Mouse (Mus musculus): ENCODE measurements around the gene Ddx49. TPM values are rescaled to one million over a fixed set of nuclear protein-coding genes. Genes with fewer than 3 reads are reported as not detected.

The Ddx49 gene
- total RNA-seq, 2 experiments from 2014 or later, result 43.9 to 47.5 TPM

DNA sequence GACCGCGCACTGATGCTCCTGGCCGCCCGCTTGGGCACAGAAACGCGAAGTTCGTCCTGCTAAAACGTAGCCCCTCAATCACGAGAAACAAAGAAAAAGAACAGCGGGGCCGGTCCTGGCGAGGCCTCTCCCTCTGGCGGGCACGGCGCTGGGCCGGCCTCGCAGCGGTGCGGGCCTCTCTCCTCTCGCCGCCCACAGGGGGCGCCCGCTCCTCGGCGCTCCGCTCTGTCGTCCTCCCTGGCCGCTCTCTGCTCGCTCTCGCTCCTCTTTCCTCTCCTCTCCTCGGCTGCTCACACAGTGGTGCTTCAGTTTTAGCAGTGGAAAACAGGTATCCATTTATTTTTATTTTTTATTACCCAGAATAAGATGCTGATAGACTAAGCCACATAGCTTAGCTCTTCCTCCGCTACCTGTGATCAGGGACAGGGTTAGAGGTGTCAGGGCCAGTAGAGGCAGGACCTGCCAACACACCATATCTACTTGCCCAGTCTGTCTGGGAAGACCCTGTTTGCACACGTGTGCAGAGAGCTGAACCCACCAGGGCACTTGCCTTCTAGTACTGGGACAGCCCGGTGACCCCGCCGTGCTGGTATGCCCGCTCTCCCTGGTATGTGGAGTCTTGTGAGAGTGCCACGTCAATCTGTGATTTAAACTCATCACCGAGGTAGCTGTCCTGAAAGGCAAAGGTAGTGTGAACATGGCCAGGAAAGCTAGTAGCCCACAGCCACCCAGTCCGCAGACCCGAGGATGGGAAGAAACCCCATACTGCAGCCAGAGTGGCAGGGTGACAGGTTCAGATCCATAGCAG, 30.0 kb upstream of the Ddx49 start:
- peak; percentile 80 to 84 for DNase-seq (ENCODE audit: extremely low spot score in 1 of 2, low spot score in 2 of 2)
- Histone ChIP-seq H3K4me3 (no peak overlapping the region), H3K27ac (peak overlapping the region; percentile 10; the same call in 1 of the 2 replicates)
- TF ChIP-seq CTCF (IDR thresholded peaks at IDR 0.05), result peak; percentile 92
- intact Hi-C loops (cut with DNase I), result no loop called here

DNA sequence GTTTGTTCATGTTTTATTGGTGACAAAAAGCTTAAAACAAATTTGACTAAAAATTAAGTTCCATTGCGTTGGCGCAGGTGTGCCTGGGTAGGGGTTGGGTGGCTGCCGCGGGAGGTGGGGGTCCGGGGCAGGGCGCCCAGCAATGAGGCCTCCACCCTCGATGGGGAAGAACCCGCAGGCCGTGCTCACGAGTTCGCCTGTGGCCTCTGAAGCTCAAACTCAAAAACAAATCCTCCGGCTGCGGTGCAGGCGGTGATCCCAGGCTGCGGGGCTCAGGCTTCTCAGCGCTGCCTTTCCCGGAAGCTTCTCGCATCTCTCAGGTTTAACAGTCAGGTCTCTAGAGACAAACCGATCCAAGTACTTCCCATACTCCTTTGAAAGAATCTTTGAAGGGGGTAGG, 29.2 kb upstream of the Ddx49 start:
- TF ChIP-seq CTCF (IDR thresholded peaks at IDR 0.05), result no peak
- intact Hi-C loops (cut with DNase I), result no loop called here
- no peak overlapping the region for H3K4me3 ChIP-seq
- peak in 1 of 2 experiments; percentile 41 for DNase-seq (ENCODE audit: extremely low spot score in 1 of 2, low spot score in 2 of 2)
- peak overlapping the region; percentile 63 for H3K27ac ChIP-seq

DNA sequence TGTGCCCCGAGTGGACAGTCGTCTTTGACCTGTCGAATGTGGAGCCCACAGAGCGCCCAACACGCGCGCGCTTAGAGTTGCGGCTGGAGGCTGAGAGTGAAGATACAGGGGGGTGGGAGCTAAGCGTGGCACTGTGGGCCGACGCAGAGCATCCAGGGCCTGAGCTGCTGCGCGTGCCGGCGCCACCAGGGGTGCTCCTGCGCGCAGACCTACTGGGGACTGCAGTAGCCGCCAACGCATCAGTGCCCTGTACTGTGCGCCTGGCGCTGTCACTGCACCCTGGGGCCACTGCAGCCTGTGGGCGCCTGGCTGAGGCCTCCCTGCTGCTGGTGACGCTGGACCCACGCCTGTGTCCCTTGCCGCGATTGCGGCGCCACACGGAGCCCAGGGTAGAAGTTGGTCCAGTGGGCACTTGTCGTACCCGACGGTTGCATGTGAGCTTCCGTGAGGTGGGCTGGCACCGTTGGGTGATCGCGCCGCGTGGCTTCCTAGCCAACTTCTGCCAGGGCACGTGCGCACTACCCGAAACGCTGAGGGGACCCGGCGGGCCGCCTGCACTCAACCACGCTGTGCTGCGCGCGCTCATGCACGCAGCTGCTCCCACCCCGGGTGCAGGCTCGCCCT, 28.6 kb upstream of the Ddx49 start:
- Histone ChIP-seq H3K4me3 (no peak overlapping the region), H3K27ac (peak overlapping the region; percentile 63)
- peak; percentile 55 for TF ChIP-seq CTCF (IDR thresholded peaks at IDR 0.05)
- DNase-seq (ENCODE audit: extremely low spot score in 1 of 2, low spot score in 2 of 2), result peak; percentile 67 to 70
- intact Hi-C loops (cut with DNase I), result no loop called here

GRCm38 (mm10) chr8:70329835-70330740, 27.8 kb upstream of the Ddx49 start:
- intact Hi-C loops (cut with DNase I), result no loop called here
- no peak overlapping the region for H3K4me3 ChIP-seq
- TF ChIP-seq CTCF (IDR thresholded peaks at IDR 0.05), result no peak
- H3K27ac ChIP-seq, result peak overlapping the region; percentile 63
- peak in 1 of 2 experiments; percentile 37 for DNase-seq (ENCODE audit: extremely low spot score in 1 of 2, low spot score in 2 of 2)

- Histone ChIP-seq H3K27ac (peak within 1 kb of the TSS; percentile 63), H3K4me3 (no peak within 1 kb of the TSS)
- no peak for DNase-seq (ENCODE audit: extremely low spot score in 1 of 2, low spot score in 2 of 2)
- intact Hi-C loops (cut with DNase I), result no loop called here
- TF ChIP-seq CTCF (IDR thresholded peaks at IDR 0.05), result no peak
These were observed 27.0 kb upstream of the Ddx49 start, which contains the start of gene Gdf1 for GRCm38 (mm10) chr8:70329124-70329834. TSS of gene Gdf1 (plus strand) at chr8:70329817.

DNA sequence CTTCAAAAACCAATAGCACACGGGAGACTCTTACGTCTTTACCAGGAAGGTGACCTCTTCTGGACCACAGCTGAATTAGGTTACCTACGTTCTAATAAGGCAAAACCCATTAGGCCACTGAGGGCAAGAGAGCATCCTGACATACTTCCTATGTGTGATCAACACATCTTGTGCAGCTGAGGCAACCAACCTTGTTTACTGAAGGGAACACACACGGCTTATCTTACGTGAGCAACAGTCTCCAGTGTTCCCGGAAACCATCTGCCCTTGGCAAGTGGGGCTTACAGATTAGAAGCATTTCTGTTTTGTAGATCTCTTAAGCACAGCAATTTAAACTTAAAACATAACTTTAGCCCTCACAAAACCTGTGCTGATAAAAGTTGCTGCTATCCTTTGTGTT, 25.2 kb upstream of the Ddx49 start:
- DNase-seq (ENCODE audit: extremely low spot score in 1 of 2, low spot score in 2 of 2), result no peak
- no peak for TF ChIP-seq CTCF (IDR thresholded peaks at IDR 0.05)
- H3K4me3 ChIP-seq, result no peak overlapping the region
- no peak overlapping the region for H3K27ac ChIP-seq
- intact Hi-C loops (cut with DNase I), result no loop called here

- Histone ChIP-seq H3K27ac (no peak overlapping the region), H3K4me3 (no peak overlapping the region)
- intact Hi-C loops (cut with DNase I), result no loop called here
- no peak for DNase-seq (ENCODE audit: extremely low spot score in 1 of 2, low spot score in 2 of 2)
- no peak for TF ChIP-seq CTCF (IDR thresholded peaks at IDR 0.05)
These were observed 21.4 kb upstream of the Ddx49 start for GRCm38 (mm10) chr8:70323716-70324115.

- Histone ChIP-seq H3K4me3 (no peak overlapping the region), H3K27ac (peak overlapping the region; percentile 9; the same call in 1 of the 2 replicates)
- TF ChIP-seq CTCF (IDR thresholded peaks at IDR 0.05), result no peak
- no peak for DNase-seq (ENCODE audit: extremely low spot score in 1 of 2, low spot score in 2 of 2)
- intact Hi-C loops (cut with DNase I), result no loop called here
These were observed 15.6 kb upstream of the Ddx49 start for GRCm38 (mm10) chr8:70317872-70318271.

DNA sequence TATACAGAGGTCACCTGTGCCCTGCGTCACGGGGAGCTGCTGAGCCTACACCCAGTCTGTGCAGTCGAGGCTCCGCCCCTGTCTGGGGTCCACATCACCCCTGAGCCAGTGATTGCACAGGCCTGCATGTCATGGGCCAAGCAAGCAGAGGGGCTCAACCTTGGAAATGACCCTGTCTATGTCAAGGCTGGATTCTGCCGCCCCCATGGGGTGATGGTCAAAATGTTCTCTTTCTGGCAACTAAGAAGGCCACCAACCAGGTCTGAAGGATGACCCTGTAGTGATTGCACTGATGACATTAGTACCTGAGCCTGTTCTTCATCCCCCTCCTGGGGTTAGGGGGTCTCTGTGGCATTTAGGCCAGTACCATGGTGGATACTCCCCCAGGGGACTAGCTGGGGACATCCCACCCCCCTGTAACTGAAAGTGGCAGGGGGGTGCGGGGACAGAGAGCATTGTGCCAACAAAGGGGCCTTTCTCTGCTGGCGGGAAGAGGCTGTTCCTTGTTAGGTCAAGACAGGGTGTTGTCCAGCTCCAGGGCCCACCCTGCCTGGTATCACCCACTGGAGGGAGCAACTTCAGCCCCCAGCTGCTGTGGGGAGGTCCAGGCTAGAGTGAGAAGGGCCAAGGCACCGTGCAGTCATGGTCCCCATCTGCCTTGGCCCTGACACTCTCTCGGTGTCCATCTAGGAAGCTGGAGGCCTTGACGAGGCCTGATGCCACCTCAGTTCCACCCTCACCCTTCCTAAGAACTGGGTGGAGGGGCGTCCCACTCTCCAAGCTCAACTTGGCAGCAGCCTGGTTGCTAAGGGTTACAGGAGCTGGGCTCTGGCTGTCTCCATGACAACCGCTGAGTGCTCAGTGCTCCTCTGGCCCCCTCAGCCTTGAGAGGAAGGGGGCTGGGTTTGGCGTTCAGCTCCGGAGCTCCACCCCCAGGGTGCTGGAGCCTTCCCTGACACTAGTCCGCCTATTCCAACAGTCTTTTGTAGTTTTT, 14.5 kb upstream of the Ddx49 start:
- TF ChIP-seq CTCF (IDR thresholded peaks at IDR 0.05), result no peak
- intact Hi-C loops (cut with DNase I), result no loop called here
- H3K27ac ChIP-seq, result peak overlapping the region; percentile 97
- H3K4me3 ChIP-seq, result peak overlapping the region; percentile 93
- peak; percentile 83 to 88 for DNase-seq (ENCODE audit: extremely low spot score in 1 of 2, low spot score in 2 of 2)
